Mouse (Mus musculus) inflammation-experienced regulatory T-cells (primary cell): ENCODE data around the gene Eml2. TPM values are rescaled to one million over a fixed set of nuclear protein-coding genes. Genes with fewer than 3 reads are reported as not detected.

Experiments
- polyA plus RNA-seq, 2 experiments: library from polyadenylated mRNA; unstranded; fragments of 100-300 nt; shearing (Covaris generic); gene quantifications; one replicate each; pipeline ENCODE4 v1.2.1; 2017

Eml2 gene
- polyA plus RNA-seq: 10 to 100 TPM; 19.8 to 24.3 TPM

DNA sequence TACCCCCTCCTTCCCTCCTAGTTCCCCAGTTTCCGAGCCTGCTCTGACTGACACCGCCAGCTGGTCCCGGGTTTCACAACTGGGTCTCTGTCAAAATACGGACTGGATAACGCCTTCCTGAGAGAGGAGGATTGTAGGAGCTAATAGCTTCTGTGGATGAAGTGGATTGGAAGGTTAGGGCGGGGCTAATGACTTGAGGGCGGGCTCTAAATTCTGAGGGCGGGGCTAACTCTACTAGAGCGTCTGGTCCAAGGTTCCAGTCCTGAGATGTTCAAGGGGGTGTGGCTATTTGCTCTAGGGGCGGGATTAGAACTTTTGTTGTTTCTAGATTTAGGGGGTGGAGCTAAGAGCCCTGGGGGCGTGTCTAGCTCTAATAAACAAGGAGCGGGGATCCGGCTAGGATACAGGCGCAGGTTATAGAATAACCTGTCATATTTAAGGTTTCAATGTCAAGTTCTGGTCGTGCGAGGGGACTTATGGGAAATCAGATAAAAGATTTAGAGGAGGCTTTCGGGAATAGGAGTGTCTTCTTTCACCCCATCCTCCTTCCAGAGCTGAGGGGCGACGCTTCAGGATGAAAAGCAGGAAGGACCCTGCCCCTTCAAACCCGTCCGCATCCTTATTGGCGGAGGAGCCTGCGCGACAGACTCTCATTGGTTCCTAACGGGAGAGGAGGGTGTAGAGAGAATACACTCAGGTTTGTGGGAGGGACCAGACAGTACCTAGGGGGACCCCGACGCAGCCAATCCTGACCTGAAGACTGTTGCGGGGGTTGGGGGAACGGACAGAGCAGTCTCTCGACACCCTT lies at the start of gene Eml2:
TSS of gene Eml2 (plus strand) at position 714 of the 808 bp plus-strand sequence.

DNA sequence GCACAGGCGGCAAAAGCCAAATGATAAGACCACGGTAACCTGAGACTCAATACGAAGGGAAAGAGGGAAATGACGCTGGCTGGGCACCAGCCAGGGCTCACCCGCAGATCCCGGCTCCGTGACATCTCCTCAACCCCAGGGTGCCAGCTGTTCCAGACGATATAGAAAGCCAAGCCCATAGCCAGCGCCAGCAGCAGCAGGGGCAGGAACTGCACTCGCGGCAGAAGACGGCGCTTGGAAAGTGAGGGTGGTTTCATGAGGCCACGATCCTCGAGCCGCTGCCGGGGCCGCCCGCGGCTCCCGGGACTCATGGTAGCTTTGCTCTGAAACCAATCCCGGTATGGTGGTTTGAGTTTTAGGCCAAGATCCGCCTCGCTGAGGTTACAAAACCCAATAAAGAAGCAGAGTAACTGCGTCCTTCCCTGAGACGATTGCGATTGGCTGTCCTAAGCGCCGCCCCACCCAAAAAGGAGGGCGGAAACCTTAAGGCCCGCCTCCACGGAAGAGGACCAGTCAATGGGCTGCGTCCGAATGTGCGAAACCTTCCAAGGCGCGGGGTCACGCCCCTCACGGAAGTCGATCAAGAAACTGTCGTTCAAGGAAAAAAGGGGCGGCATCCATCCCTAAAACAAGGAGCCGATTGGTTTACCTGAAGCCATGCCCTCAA lies 27.2 kb upstream of the Eml2 start, which contains the start of gene Qpctl:
TSS of gene Qpctl (minus strand) at position 417 of the 667 bp plus-strand sequence.

DNA sequence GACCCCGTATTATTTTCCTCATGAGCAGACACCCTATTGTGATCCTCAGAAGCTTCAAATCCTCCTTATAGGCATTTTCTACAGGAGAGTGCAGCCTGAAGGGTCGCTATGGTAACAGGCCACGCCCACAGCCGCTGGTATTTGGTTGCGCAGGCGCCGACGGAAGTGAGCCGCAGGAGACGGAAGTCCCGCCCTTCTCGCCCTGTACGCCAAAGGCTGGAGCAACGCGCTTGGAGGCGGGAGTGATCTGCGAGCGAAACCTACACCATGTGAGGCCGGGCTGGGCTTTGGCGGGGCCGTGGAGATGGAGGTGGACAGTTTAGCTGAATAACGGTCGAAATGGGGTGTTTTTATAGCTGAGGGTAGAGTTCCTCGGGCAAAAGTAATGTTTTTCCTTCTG lies 26.6 kb upstream of the Eml2 start, which contains the start of gene Snrpd2:
TSS of gene Snrpd2 (plus strand) at position 97 of the 400 bp plus-strand sequence.

DNA sequence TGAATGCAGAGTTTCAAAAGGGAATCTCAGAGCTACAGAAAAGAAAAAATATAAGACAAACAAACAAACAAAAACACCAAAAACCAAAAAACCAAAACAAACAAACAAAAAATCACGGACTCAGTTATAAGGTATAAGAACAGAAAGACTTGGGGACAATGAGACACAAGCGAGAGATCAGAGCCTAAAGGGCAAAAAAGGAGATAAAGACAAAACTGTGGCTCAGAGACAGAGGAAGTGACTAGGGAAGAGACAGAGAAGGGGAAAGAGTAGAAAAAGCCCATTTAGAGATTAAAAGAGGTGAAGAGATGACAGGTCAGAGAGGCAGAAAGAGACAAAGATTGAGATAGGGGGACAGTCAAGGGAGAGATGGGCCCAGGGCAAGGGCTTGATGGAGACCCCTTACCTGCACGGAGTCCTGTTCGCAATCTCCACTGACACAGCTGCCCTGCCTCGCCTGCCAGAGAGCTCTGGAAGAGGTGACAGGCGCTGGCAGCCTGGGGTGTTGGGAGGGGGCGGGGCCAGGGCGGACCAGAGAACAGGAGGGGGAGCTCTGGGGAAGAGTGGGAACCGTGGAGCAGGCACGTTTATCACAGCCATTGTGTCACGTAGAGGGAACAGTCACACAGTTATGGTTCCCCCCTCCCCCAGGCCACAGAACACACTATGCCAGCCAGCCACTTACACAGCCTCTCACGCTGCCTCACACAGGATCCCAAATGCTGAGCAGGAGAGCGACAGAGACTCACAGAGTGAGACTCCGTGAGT lies 10.4 kb upstream of the Eml2 start, which contains the start of gene Gipr:
TSS of gene Gipr (minus strand) at position 472 of the 768 bp plus-strand sequence.

DNA sequence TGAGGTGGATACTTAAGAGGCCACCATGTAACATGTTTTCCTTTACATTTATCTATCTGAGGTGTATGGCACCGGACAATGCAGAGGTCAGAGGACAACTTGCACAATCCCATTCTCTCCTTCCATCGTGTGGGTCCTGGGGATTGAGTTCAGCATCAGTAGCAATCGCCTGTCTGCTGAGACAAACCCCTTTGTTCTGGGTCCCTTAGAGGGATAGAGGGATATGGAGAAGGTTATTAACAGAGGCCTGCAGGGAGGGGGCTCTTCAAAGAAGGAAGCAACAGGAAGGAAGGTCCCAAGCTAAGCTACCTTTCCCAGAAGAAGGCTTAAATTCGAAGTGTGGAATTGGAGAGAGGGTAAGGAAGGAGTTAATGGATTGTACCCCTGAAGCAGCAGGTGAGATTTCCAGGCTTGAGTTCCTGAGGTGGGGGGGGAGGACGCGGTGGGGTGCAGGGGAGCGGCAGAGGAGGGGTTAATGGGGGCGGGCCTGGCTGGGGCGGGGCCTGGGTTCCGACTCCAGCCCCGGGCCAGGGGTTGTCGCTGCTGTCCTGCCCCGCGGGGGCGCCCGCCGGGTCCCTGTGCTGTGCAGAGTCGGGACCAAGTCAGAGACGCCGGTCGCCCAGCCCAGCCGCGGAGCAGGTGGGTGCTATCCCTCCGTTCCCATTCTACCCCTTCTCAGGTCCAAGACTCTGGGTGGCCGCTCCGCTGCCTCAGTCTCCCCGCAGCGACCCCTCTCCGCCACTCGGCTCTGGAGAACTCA lies 36.0 kb downstream of the Eml2 start, which contains the start of gene Gpr4:
TSS of gene Gpr4 (plus strand) at position 543 of the 760 bp plus-strand sequence.

DNA sequence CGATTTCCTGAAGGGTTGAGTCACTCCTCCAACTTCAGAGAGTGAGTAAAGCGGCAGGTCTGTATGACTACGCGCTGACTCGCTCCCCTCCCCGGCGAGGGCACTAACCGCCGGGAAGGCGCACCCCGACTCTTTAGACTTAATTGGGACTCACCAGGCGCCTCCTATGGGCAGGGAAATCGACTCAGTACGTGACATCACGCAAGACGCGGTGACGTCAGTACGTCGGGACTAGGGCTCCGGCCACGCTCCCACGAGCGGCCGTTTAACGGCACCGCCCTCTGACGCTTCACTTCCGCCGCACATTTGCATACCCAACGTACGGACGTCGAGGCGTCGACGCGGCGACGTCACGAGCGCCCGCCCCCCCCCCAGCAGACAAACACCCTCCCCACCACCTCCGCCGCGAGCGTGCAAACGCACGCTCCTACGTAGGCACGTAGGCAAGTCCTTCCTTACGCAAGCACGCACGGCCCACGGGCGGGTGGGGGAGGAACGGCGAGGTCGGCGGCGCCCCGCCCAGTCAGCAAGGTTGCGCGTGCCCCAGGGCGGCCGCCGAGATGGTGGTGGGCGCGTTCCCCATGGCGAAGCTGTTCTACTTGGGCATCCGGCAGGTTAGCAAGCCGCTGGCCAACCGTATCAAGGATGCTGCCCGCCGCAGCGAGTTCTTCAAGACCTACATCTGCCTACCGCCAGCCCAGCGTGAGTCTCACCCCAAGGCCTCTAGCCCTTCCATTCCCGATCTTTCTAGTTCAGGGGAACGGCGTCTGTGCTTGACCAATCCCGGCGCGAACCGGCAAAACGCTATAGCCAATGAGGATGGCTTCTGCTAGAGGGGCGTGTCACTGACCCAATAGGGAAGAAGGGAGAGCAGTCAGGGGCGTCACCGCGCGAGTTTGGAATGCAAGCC lies 51.9 kb downstream of the Eml2 start, which contains the start of gene Opa3:
TSS of gene Opa3 (plus strand) at position 452 of the 910 bp plus-strand sequence.

Other genes with a start within 250 kb of the Eml2 start
- gene Nanos2, start 189.0 kb upstream of the Eml2 start, polyA plus RNA-seq: under 1 TPM in 1 of 2 experiments, not detected in 1; 0.42 TPM
- gene Mypop, start 185.2 kb upstream of the Eml2 start, polyA plus RNA-seq: 1 to 10 TPM; 7.5 to 8.4 TPM
- 10 to 100 TPM; 48.7 to 64.1 TPM for gene Irf2bp1, start 172.4 kb upstream of the Eml2 start, polyA plus RNA-seq
- gene Foxa3, start 152.9 kb upstream of the Eml2 start, polyA plus RNA-seq: under 1 TPM; 0.07 to 0.64 TPM
- gene Sympk, start 152.0 kb upstream of the Eml2 start, polyA plus RNA-seq: 10 to 100 TPM; 22.4 to 23.4 TPM
- gene Rsph6a, start 121.7 kb upstream of the Eml2 start, polyA plus RNA-seq: under 1 TPM in 1 of 2 experiments, not detected in 1; 0.16 TPM
- 1 to 10 TPM in 1 of 2 experiments, not detected in 1; 1.4 TPM for gene Dmwd, start 100.2 kb upstream of the Eml2 start, polyA plus RNA-seq
- under 1 TPM; 0.35 to 0.40 TPM for gene Dmpk, start 92.6 kb upstream of the Eml2 start, polyA plus RNA-seq
- under 1 TPM; 0.15 to 0.88 TPM for gene Six5, start 81.8 kb upstream of the Eml2 start, polyA plus RNA-seq
- gene Gm4969, start 58.1 kb upstream of the Eml2 start, polyA plus RNA-seq: under 1 TPM in 1 of 2 experiments, not detected in 1; 0.11 TPM
- gene Fbxo46, start 56.6 kb upstream of the Eml2 start, polyA plus RNA-seq: 10 to 100 TPM; 18.1 to 22.6 TPM
- 10 to 100 TPM in 1 of 2 experiments, 1 to 10 TPM in 1; 9.6 to 11.2 TPM for gene Qpctl, start 27.1 kb upstream of the Eml2 start, polyA plus RNA-seq
- gene Snrpd2, start 26.7 kb upstream of the Eml2 start, polyA plus RNA-seq: 10 to 100 TPM; 35.0 to 39.0 TPM
- under 1 TPM in 1 of 2 experiments, not detected in 1; 0.39 TPM for gene Gipr, start 10.3 kb upstream of the Eml2 start, polyA plus RNA-seq
- gene Gpr4, start 36.1 kb downstream of the Eml2 start, polyA plus RNA-seq: under 1 TPM in 1 of 2 experiments, not detected in 1; 0.27 TPM
- gene Opa3, start 51.9 kb downstream of the Eml2 start, polyA plus RNA-seq: 10 to 100 TPM; 21.1 to 31.1 TPM
- 100 to 1,000 TPM; 264 to 271 TPM for gene Vasp, start 95.4 kb downstream of the Eml2 start, polyA plus RNA-seq
- gene Ppm1n, start 103.6 kb downstream of the Eml2 start, polyA plus RNA-seq: 1 to 10 TPM; 3.8 to 5.0 TPM
- gene Rtn2, start 106.2 kb downstream of the Eml2 start, polyA plus RNA-seq: under 1 TPM; 0.49 to 0.80 TPM
- 1 to 10 TPM; 2.0 to 3.1 TPM for gene Fosb, start 133.6 kb downstream of the Eml2 start, polyA plus RNA-seq
- gene Ercc1, start 168.4 kb downstream of the Eml2 start, polyA plus RNA-seq: 10 to 100 TPM; 75.1 to 88.2 TPM
- gene Cd3eap, start 183.1 kb downstream of the Eml2 start, polyA plus RNA-seq: 10 to 100 TPM in 1 of 2 experiments, 1 to 10 TPM in 1; 9.9 to 14.4 TPM
- 1 to 10 TPM in 1 of 2 experiments, under 1 TPM in 1; 0.48 to 1.3 TPM for gene Ppp1r13l, start 183.3 kb downstream of the Eml2 start, polyA plus RNA-seq
- gene Ercc2, start 205.6 kb downstream of the Eml2 start, polyA plus RNA-seq: 10 to 100 TPM in 1 of 2 experiments, 1 to 10 TPM in 1; 9.8 to 12.6 TPM
- 10 to 100 TPM; 12.0 to 18.6 TPM for gene Klc3, start 227.7 kb downstream of the Eml2 start, polyA plus RNA-seq
- gene Ckm, start 228.4 kb downstream of the Eml2 start, polyA plus RNA-seq: 1 to 10 TPM in 1 of 2 experiments, under 1 TPM in 1; 0.45 to 2.1 TPM